Mouse (Mus musculus) heart, adult 11 months (tissue): Measurements from ENCODE around the gene Chpf2.
A peak's percentile ranks its signal among the peaks of the same experiment; 100 is the strongest.

Experiments used
- DNase-seq: peaks from one replicate; pipeline ENCODE4 v3.0.0; 2022

Chpf2 gene

GRCm38 (mm10) chr5:24591796-24592470 is 5.4 kb downstream of the Chpf2 start:
- peak; percentile 92 for DNase-seq

- peak; percentile 93 for DNase-seq
Measured at GRCm38 (mm10) chr5:24592471-24593160, 6.1 kb downstream of the Chpf2 start.

- DNase-seq = peak; percentile 89
Measured at GRCm38 (mm10) chr5:24593230-24593629, 6.7 kb downstream of the Chpf2 start.

- DNase-seq = peak; percentile 89
Measured at GRCm38 (mm10) chr5:24593928-24594327, 7.4 kb downstream of the Chpf2 start.

- DNase-seq = peak; percentile 85
Measured at GRCm38 (mm10) chr5:24594346-24594745, 7.8 kb downstream of the Chpf2 start.

GRCm38 (mm10) chr5:24595261-24595660 is 8.7 kb downstream of the Chpf2 start:
- peak; percentile 90 for DNase-seq

GRCm38 (mm10) chr5:24595786-24596380 is 9.3 kb downstream of the Chpf2 start:
- DNase-seq = peak; percentile 92

GRCm38 (mm10) chr5:24596519-24597171 is 10.1 kb downstream of the Chpf2 start:
- DNase-seq = peak; percentile 97

- DNase-seq = peak; percentile 96
Measured at GRCm38 (mm10) chr5:24597221-24597728, 10.7 kb downstream of the Chpf2 start.

GRCm38 (mm10) chr5:24597901-24598569 is 11.5 kb downstream of the Chpf2 start:
- peak; percentile 92 for DNase-seq

GRCm38 (mm10) chr5:24598570-24599006 is 12.0 kb downstream of the Chpf2 start:
- peak; percentile 98 for DNase-seq

- peak; percentile 93 for DNase-seq
Measured at GRCm38 (mm10) chr5:24599137-24599536, 12.6 kb downstream of the Chpf2 start.

- DNase-seq = no peak
Measured at GRCm38 (mm10) chr5:24600236-24600635, 13.7 kb downstream of the Chpf2 start.

- peak; percentile 96 for DNase-seq
Measured at GRCm38 (mm10) chr5:24601071-24601835, 14.7 kb downstream of the Chpf2 start.

GRCm38 (mm10) chr5:24601911-24602750 is 15.6 kb downstream of the Chpf2 start:
- DNase-seq = peak; percentile 99

GRCm38 (mm10) chr5:24602751-24603343 is 16.3 kb downstream of the Chpf2 start:
- DNase-seq = peak; percentile 99

- DNase-seq = peak; percentile 95
Measured at GRCm38 (mm10) chr5:24603431-24604010, 17.0 kb downstream of the Chpf2 start.

- peak; percentile 95 for DNase-seq
Measured at GRCm38 (mm10) chr5:24604080-24604655, 17.6 kb downstream of the Chpf2 start.

GRCm38 (mm10) chr5:24604656-24605100 is 18.1 kb downstream of the Chpf2 start:
- peak; percentile 100 for DNase-seq
